Mouse (Mus musculus): ENCODE data around the gene Fam173b. TPM values are rescaled to one million over a fixed set of nuclear protein-coding genes. Genes with fewer than 3 reads are reported as not detected.

Fam173b gene
- polyA plus RNA-seq, 1 experiment = 13.6 TPM

DNA sequence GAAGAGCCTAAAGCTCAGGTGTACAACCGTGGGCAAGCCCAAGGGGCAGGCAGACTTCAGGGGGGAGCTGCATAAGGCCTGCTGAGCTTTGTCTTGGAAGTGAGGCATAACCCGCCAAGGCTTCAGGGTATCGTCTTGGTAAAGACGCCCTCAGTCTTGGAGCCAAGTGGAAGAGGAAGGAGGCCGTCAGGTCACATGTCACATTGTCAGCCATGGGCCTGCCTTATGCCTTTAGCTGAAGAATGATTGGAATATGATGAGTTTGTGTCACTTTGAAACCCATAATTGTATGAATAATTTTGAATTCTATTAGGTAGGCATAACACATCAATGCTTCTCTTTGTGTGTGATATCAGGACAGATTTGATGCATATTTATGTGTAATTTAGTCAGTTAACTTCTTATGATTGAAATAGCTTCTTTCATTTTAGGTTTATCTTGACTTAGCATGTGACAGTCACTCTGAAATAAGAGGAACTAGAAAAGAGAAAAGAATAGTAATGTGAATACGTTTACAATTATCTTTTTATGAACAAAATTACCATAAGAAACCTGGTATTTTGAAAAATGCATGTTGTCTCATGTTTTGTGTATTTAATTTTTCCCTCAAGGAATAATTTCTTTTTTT is 12.3 kb downstream of the Fam173b start:
- Histone ChIP-seq H3K27me3 (replicated peaks; ENCODE audit: control insufficient read depth, insufficient read depth, low read length) (no peaks in the 10 kb centered on the region), H3K36me3 (ENCODE audit: control insufficient read depth, insufficient read depth, low read length) (no peaks in the 10 kb centered on the region; the same call in 1 of the 2 replicates), H3K4me1 (ENCODE audit: control insufficient read depth, insufficient read depth, low read length) (no peaks in the 10 kb centered on the region), H3K27ac (ENCODE audit: insufficient read depth, low read depth, low read length) (no peak overlapping the region), H3K4me3 (ENCODE audit: insufficient read depth, low read depth, low read length) (no peak overlapping the region)
- 84% methylated on average over 6 of the region's 6 CpGs for WGBS
- TF ChIP-seq CTCF (conservative IDR thresholded peaks at IDR 0.05; ENCODE audit: insufficient read depth, insufficient read length, low read depth, low read length) (no peak), POLR2A (IDR thresholded peaks at IDR 0.05; ENCODE audit: low read depth, low read length) (no peak)
- DNase-seq = no peak

DNA sequence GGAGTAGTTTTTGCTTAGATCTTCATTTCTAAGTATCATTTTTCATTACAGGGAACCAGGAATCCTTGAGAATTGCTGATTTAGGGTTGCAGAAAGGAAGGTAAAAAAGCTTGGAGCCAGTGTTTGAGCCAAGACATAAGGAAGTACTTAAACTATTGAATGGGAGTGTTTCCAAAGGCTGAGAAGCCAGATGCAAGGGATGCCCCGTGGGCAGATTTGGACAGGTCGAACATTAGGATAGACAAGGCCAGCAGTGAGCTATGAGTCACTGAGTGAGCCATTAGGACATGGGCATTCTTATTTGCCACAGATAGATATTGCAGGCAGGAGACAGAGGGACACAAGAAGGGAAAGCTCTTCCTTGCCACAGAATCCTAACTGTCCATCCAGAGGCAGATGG is 13.0 kb downstream of the Fam173b start:
- H3K4me1 ChIP-seq (ENCODE audit: control insufficient read depth, insufficient read depth, low read length) = no peaks in the 10 kb centered on the region
- no peaks in the 10 kb centered on the region for H3K27me3 ChIP-seq (replicated peaks; ENCODE audit: control insufficient read depth, insufficient read depth, low read length)
- no peaks in the 10 kb centered on the region; the same call in 1 of the 2 replicates for H3K36me3 ChIP-seq (ENCODE audit: control insufficient read depth, insufficient read depth, low read length)
- DNase-seq = no peak
- TF ChIP-seq CTCF (conservative IDR thresholded peaks at IDR 0.05; ENCODE audit: insufficient read depth, insufficient read length, low read depth, low read length) (no peak), POLR2A (IDR thresholded peaks at IDR 0.05; ENCODE audit: low read depth, low read length) (no peak)
- WGBS = 85% methylated on average over 2 of the region's 2 CpGs
- H3K4me3 ChIP-seq (ENCODE audit: insufficient read depth, low read depth, low read length) = no peak overlapping the region
- H3K27ac ChIP-seq (ENCODE audit: insufficient read depth, low read depth, low read length) = no peak overlapping the region

DNA sequence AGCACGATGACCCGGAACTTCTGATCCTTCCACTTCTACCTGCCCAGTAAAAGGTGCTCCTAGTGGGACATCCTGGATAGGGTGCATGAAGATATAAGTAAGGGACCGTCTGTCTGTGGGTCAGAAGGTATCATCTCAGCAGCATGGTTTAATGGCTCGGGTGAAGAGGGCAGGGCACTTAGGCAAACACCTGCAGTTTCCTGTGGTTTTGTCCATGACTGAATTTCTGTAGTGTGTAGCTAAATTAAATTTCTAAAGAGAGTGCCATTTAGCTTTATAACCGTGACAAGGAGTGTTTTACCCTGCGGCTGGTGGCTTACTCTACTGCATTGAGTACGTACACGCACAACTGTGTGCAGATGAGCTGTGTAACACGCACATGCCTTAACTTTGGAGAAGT is 15.6 kb downstream of the Fam173b start:
- no peak overlapping the region for H3K4me3 ChIP-seq (ENCODE audit: insufficient read depth, low read depth, low read length)
- no peaks in the 10 kb centered on the region for H3K36me3 ChIP-seq (ENCODE audit: control insufficient read depth, insufficient read depth, low read length)
- H3K4me1 ChIP-seq (ENCODE audit: control insufficient read depth, insufficient read depth, low read length) = no peaks in the 10 kb centered on the region
- 81% methylated on average over 9 of the region's 9 CpGs for WGBS
- TF ChIP-seq POLR2A (IDR thresholded peaks at IDR 0.05; ENCODE audit: low read depth, low read length) (no peak), CTCF (conservative IDR thresholded peaks at IDR 0.05; ENCODE audit: insufficient read depth, insufficient read length, low read depth, low read length) (no peak)
- H3K27ac ChIP-seq (ENCODE audit: insufficient read depth, low read depth, low read length) = no peak overlapping the region
- H3K27me3 ChIP-seq (replicated peaks; ENCODE audit: control insufficient read depth, insufficient read depth, low read length) = no peaks in the 10 kb centered on the region
- no peak for DNase-seq

DNA sequence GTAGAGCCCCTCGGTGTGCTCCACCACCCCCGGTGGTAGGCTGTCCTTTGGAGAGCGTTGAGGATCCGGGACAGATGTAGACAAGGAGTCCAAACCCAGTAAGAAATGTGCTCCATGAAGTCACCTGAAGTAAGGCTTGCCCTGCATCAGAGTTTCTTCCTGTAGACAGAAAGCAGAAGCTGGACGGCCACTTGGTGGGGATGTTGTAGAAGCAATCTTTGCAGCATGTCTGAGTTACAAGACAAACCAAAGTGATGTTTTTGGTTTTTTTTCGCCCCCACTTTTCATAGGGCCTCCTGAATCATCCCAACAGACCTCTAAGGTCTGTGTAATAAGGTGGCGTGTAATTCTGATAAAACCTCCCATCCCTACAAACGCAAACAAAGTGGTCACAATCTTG is 17.9 kb downstream of the Fam173b start:
- Histone ChIP-seq H3K4me1 (ENCODE audit: control insufficient read depth, insufficient read depth, low read length) (no peaks in the 10 kb centered on the region), H3K27ac (ENCODE audit: insufficient read depth, low read depth, low read length) (no peak overlapping the region), H3K27me3 (replicated peaks; ENCODE audit: control insufficient read depth, insufficient read depth, low read length) (no peaks in the 10 kb centered on the region), H3K36me3 (ENCODE audit: control insufficient read depth, insufficient read depth, low read length) (no peaks in the 10 kb centered on the region), H3K4me3 (ENCODE audit: insufficient read depth, low read depth, low read length) (no peak overlapping the region)
- TF ChIP-seq CTCF (conservative IDR thresholded peaks at IDR 0.05; ENCODE audit: insufficient read depth, insufficient read length, low read depth, low read length) = no peak
- TF ChIP-seq POLR2A (IDR thresholded peaks at IDR 0.05; ENCODE audit: low read depth, low read length) = no peak
- DNase-seq = no peak
- WGBS = 87% methylated on average over 8 of the region's 8 CpGs

DNA sequence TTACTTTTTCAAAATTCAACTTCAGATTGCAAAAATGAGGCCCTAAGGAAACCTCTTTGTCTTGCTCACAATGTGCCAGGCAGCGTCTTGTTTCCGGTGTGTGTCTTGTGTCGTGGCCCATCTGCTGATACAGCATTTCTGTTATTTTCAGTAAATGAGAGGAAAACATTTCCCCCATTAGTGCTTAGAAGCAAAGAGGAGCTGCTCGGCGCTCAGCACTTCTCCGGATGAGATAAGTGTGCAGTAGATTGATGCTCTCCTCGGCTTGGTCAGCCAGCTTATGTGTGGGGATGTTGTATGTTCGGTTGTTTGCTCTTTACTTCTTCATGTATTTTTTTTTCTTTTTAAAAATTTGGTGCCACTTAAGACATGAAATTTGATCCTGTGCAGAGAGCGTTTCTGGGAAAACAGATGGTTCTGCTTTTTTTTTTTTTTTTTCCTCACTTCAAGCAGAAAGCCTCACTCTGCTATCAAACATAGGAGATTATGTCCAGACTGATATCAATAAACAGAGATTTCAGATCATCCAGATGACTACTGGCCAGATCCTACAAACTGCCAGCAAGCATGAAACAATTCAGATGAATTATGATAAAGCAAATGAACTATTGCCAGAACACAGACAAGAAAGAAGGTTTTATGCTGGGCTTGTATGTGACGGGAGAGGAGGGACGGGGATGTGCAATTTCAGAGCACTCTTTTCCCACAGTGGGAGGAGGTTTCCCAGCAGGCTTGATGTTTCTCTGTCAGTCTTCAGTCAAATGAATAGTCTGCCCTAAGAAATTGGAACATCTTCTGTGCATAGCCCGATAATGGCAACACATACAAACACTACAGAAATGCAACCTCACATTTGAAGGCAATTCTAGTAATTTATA is 25.9 kb downstream of the Fam173b start:
- 55% methylated on average over 12 of the region's 12 CpGs for WGBS
- no peak for TF ChIP-seq CTCF (conservative IDR thresholded peaks at IDR 0.05; ENCODE audit: insufficient read depth, insufficient read length, low read depth, low read length)
- no peak for TF ChIP-seq POLR2A (IDR thresholded peaks at IDR 0.05; ENCODE audit: low read depth, low read length)
- DNase-seq = no peak
- Histone ChIP-seq H3K27ac (ENCODE audit: insufficient read depth, low read depth, low read length) (no peak overlapping the region), H3K4me1 (ENCODE audit: control insufficient read depth, insufficient read depth, low read length) (no peaks in the 10 kb centered on the region), H3K36me3 (ENCODE audit: control insufficient read depth, insufficient read depth, low read length) (no peaks in the 10 kb centered on the region), H3K4me3 (ENCODE audit: insufficient read depth, low read depth, low read length) (no peak overlapping the region), H3K27me3 (replicated peaks; ENCODE audit: control insufficient read depth, insufficient read depth, low read length) (no peaks in the 10 kb centered on the region)

DNA sequence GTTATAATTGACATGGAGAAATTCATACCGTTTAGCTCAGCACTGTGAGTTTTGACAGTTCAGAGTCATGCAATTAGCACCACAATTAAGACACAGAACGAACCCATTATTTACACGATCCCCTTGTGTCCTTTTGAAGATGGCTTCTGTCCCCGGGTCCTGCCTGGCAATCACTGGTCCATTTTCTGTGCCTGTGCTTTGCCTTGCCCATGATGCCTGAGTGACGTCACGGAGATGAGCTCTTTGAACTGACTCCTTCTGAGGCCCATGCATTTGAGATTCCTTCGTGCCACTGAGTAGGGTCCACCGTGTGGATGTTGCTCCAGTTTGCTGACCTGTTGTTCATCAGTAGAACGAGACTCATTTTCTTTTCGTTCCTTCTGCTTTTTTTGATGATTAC is 26.5 kb downstream of the Fam173b start:
- Histone ChIP-seq H3K36me3 (ENCODE audit: control insufficient read depth, insufficient read depth, low read length) (no peaks in the 10 kb centered on the region), H3K4me3 (ENCODE audit: insufficient read depth, low read depth, low read length) (no peak overlapping the region), H3K4me1 (ENCODE audit: control insufficient read depth, insufficient read depth, low read length) (no peaks in the 10 kb centered on the region), H3K27ac (ENCODE audit: insufficient read depth, low read depth, low read length) (no peak overlapping the region), H3K27me3 (replicated peaks; ENCODE audit: control insufficient read depth, insufficient read depth, low read length) (no peaks in the 10 kb centered on the region)
- no peak for DNase-seq
- TF ChIP-seq POLR2A (IDR thresholded peaks at IDR 0.05; ENCODE audit: low read depth, low read length) (no peak), CTCF (conservative IDR thresholded peaks at IDR 0.05; ENCODE audit: insufficient read depth, insufficient read length, low read depth, low read length) (no peak)
- 79% methylated on average over 10 of the region's 10 CpGs for WGBS

DNA sequence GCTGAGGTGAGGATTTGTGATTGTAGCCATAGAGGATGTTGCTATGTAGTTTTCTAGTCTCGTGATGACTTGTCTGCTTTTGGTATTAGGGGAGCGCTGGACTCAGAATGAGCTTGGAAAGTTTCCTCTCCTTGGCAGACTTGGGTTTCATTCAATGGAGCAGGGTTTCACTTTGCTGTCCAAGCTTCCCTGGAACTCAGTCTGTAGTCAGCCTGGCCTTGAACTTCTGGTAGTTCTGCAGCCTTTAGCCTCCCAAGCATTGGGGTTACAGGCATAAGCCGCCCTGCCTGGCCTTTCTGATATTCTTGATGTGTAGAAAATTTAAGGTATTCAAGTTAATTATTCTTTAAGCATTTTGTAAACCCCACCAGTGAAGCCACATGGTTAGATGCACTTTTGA is 27.9 kb downstream of the Fam173b start:
- H3K36me3 ChIP-seq (ENCODE audit: control insufficient read depth, insufficient read depth, low read length) = no peaks in the 10 kb centered on the region
- H3K27me3 ChIP-seq (replicated peaks; ENCODE audit: control insufficient read depth, insufficient read depth, low read length) = no peaks in the 10 kb centered on the region
- DNase-seq = no peak
- no peak overlapping the region for H3K27ac ChIP-seq (ENCODE audit: insufficient read depth, low read depth, low read length)
- 87% methylated on average over 3 of the region's 3 CpGs for WGBS
- H3K4me3 ChIP-seq (ENCODE audit: insufficient read depth, low read depth, low read length) = no peak overlapping the region
- H3K4me1 ChIP-seq (ENCODE audit: control insufficient read depth, insufficient read depth, low read length) = no peaks in the 10 kb centered on the region
- no peak for TF ChIP-seq CTCF (conservative IDR thresholded peaks at IDR 0.05; ENCODE audit: insufficient read depth, insufficient read length, low read depth, low read length)
- no peak for TF ChIP-seq POLR2A (IDR thresholded peaks at IDR 0.05; ENCODE audit: low read depth, low read length)
